Mouse (Mus musculus): ENCODE results near the gene Tmem114. TPM values are rescaled to one million over a fixed set of nuclear protein-coding genes. Genes with fewer than 3 reads are reported as not detected.

Gene Tmem114
- polyA plus RNA-seq, 1 experiment from 2014 or later, result not detected

GRCm38 (mm10) chr16:8401171-8401955 lies 23.6 kb downstream of the Tmem114 start:
- Histone ChIP-seq H3K4me3 (no peak overlapping the region), H3K27me3 (replicated peaks; ENCODE audit: low read depth, poor library complexity, severe bottlenecking) (no peaks in the 10 kb centered on the region; the same call in 1 of the 2 replicates), H3K27ac (replicated peaks) (no peak overlapping the region), H3K4me1 (peaks cover 14% of the 10 kb centered on the region), H3K9me3 (no peaks in the 10 kb centered on the region), H3K36me3 (replicated peaks) (no peaks in the 10 kb centered on the region)
- DNase-seq (ENCODE audit: low spot score), result peak; percentile 31
- 53% methylated on average over 9 of the region's 9 CpGs for WGBS

GRCm38 (mm10) chr16:8399868-8400267 lies 25.1 kb downstream of the Tmem114 start:
- no peak overlapping the region for H3K4me3 ChIP-seq
- H3K36me3 ChIP-seq (replicated peaks), result no peaks in the 10 kb centered on the region
- no peak overlapping the region for H3K27ac ChIP-seq (replicated peaks)
- no peak for DNase-seq (ENCODE audit: low spot score)
- H3K27me3 ChIP-seq (replicated peaks; ENCODE audit: low read depth, poor library complexity, severe bottlenecking), result no peaks in the 10 kb centered on the region; the same call in 1 of the 2 replicates
- H3K9me3 ChIP-seq, result no peaks in the 10 kb centered on the region
- H3K4me1 ChIP-seq, result peaks cover 14% of the 10 kb centered on the region
- 91% methylated on average over 6 of the region's 6 CpGs for WGBS

DNA sequence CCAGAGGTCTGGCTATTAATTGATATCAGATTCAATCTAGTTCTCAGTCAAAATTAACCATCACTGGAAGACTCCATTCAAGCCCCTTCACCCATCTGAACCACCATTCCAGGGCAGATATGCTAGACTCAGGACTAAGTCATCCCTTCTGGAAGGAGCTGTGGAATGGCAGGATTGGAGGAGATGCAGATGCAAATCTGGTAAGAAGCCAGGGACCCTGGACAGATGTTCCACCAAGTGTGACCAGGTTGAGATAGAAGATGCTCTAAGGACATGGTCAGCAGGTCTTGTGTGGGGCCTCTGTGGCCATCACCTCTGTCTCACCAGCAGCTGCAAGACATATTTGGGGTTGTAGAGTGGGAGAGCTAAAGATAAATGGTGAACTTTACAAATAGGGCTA lies 30.0 kb downstream of the Tmem114 start:
- Histone ChIP-seq H3K4me1 (no peaks in the 10 kb centered on the region), H3K36me3 (replicated peaks) (no peaks in the 10 kb centered on the region), H3K27me3 (replicated peaks; ENCODE audit: low read depth, poor library complexity, severe bottlenecking) (no peaks in the 10 kb centered on the region), H3K4me3 (no peak overlapping the region), H3K27ac (replicated peaks) (no peak overlapping the region), H3K9me3 (no peaks in the 10 kb centered on the region)
- no peak for DNase-seq (ENCODE audit: low spot score)

GRCm38 (mm10) chr16:8388491-8388890 lies 36.4 kb downstream of the Tmem114 start:
- Histone ChIP-seq H3K4me3 (no peak overlapping the region), H3K4me1 (no peaks in the 10 kb centered on the region), H3K36me3 (replicated peaks) (no peaks in the 10 kb centered on the region), H3K27ac (replicated peaks) (no peak overlapping the region), H3K27me3 (replicated peaks; ENCODE audit: low read depth, poor library complexity, severe bottlenecking) (no peaks in the 10 kb centered on the region), H3K9me3 (no peaks in the 10 kb centered on the region)
- 93% methylated on average over 1 of the region's 1 CpGs for WGBS
- no peak for DNase-seq (ENCODE audit: low spot score)

DNA sequence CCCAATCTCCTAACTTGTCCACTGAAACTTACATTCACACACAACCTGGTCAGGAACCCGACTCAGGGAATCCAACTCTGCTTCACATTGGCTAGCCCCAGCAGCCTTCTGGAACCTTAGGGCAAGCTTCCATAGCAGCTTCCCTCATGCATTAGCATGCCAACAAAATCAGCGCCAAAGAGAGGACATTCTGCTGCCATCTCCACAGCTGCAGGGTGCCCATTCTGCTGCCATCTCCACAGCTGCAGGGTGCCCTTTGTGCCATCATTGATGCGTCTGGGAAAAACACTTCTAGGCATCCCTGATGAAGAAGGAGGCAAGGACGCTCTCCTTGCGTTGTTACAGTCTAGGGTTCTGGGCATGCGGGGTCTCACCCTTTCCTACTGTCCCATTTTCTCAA lies 38.5 kb downstream of the Tmem114 start:
- no peak overlapping the region for H3K27ac ChIP-seq (replicated peaks)
- H3K27me3 ChIP-seq (replicated peaks; ENCODE audit: low read depth, poor library complexity, severe bottlenecking), result no peaks in the 10 kb centered on the region
- WGBS, result 74% methylated on average over 6 of the region's 6 CpGs
- no peak for DNase-seq (ENCODE audit: low spot score)
- no peaks in the 10 kb centered on the region for H3K4me1 ChIP-seq
- H3K36me3 ChIP-seq (replicated peaks), result no peaks in the 10 kb centered on the region
- H3K4me3 ChIP-seq, result no peak overlapping the region
- no peaks in the 10 kb centered on the region for H3K9me3 ChIP-seq

- Histone ChIP-seq H3K4me3 (no peak overlapping the region), H3K27ac (replicated peaks) (no peak overlapping the region), H3K27me3 (replicated peaks; ENCODE audit: low read depth, poor library complexity, severe bottlenecking) (no peaks in the 10 kb centered on the region), H3K4me1 (no peaks in the 10 kb centered on the region), H3K36me3 (replicated peaks) (no peaks in the 10 kb centered on the region), H3K9me3 (no peaks in the 10 kb centered on the region)
- WGBS, result 71% methylated on average over 5 of the region's 5 CpGs
- no peak for DNase-seq (ENCODE audit: low spot score)
Observed at GRCm38 (mm10) chr16:8385679-8386078, 39.3 kb downstream of the Tmem114 start.

- Histone ChIP-seq H3K4me3 (no peak overlapping the region), H3K27me3 (replicated peaks; ENCODE audit: low read depth, poor library complexity, severe bottlenecking) (no peaks in the 10 kb centered on the region), H3K4me1 (0 out of 2 replicates have a peak, but pooled peaks cover 3% of the 10 kb centered on the region), H3K27ac (replicated peaks) (no peak overlapping the region), H3K9me3 (no peaks in the 10 kb centered on the region), H3K36me3 (replicated peaks) (no peaks in the 10 kb centered on the region)
- no peak for DNase-seq (ENCODE audit: low spot score)
- WGBS, result 80% methylated on average over 10 of the region's 10 CpGs
Observed at GRCm38 (mm10) chr16:8384772-8385171, 40.2 kb downstream of the Tmem114 start.

DNA sequence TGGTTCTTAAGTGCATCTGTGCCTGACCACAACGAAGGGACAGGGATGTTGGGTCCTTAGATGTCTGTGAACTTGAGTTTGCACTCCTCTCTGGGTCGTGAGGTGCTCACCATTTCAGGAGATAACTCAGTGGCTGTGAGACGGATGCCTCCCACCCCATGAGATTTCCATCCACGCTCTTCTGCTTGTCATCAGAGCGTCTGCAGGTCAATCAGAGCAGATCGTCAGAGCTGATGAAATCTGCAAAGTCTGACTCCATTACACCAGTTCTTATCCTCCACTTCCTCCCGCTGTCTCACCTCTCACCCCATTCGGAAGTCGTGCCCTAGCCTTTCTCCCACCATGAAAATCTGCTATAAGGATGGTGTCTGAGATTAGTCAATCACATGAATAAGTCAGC lies 41.5 kb downstream of the Tmem114 start:
- WGBS, result 84% methylated on average over 9 of the region's 9 CpGs
- no peaks in the 10 kb centered on the region for H3K36me3 ChIP-seq (replicated peaks)
- H3K4me1 ChIP-seq, result 0 out of 2 replicates have a peak, but pooled peaks cover 3% of the 10 kb centered on the region
- H3K9me3 ChIP-seq, result no peaks in the 10 kb centered on the region
- no peak overlapping the region for H3K4me3 ChIP-seq
- H3K27me3 ChIP-seq (replicated peaks; ENCODE audit: low read depth, poor library complexity, severe bottlenecking), result no peaks in the 10 kb centered on the region
- H3K27ac ChIP-seq (replicated peaks), result no peak overlapping the region
- DNase-seq (ENCODE audit: low spot score), result no peak

DNA sequence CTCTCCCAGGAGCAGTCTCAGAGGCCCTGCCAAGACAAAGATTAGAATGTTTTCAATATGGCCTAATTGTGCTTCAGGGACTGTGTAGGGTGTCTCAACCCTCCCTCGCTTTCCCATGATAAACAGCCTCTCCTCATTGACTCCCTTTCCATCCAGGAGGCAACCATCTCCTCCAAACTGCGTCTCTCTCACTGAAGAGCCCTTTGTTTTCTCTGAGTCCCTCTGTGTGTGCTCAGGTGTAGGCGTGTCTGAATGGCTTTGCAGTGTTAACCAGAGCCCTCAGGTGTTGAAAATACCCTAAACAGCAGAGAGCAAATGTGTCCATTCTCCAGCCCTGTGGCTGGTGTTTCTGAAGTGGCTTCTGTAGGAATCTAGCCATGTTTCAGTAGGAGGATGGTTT lies 61.9 kb downstream of the Tmem114 start:
- WGBS, result 73% methylated on average over 3 of the region's 3 CpGs
- no peak overlapping the region for H3K4me3 ChIP-seq

More for the DNA sequence above, 61.9 kb downstream of the Tmem114 start:
- Histone ChIP-seq H3K4me1 (no peaks in the 10 kb centered on the region), H3K27me3 (replicated peaks; ENCODE audit: low read depth, poor library complexity, severe bottlenecking) (no peaks in the 10 kb centered on the region), H3K9me3 (no peaks in the 10 kb centered on the region), H3K36me3 (replicated peaks) (no peaks in the 10 kb centered on the region), H3K27ac (replicated peaks) (no peak overlapping the region)
- DNase-seq (ENCODE audit: low spot score), result no peak

Other genes starting within 250 kb of the Tmem114 start
- gene Mettl22, start 45.7 kb upstream of the Tmem114 start, polyA plus RNA-seq (2016; fragmentation: Nextera tagmentation; extraction: Ambion mirVana), result 19.8 and 23.8 TPM in 2 replicates
- gene Abat, start 88.3 kb upstream of the Tmem114 start, polyA plus RNA-seq (2016; fragmentation: Nextera tagmentation; extraction: Ambion mirVana), result 24.1 and 29.5 TPM in 2 replicates
- 54.1 and 58.7 TPM in 2 replicates for gene Pmm2, start 212.5 kb upstream of the Tmem114 start, polyA plus RNA-seq (2016; fragmentation: Nextera tagmentation; extraction: Ambion mirVana)
- gene Tmem186, start 212.6 kb upstream of the Tmem114 start, polyA plus RNA-seq (2016; fragmentation: Nextera tagmentation; extraction: Ambion mirVana), result 23.5 and 25.4 TPM in 2 replicates
- gene Carhsp1, start 247.0 kb upstream of the Tmem114 start, polyA plus RNA-seq (2016; fragmentation: Nextera tagmentation; extraction: Ambion mirVana), result 168 and 176 TPM in 2 replicates

Data from embryonic facial prominence, embryonic 10.5 days (tissue).